Mouse (Mus musculus) CH12.LX (cell line): Measurements from ENCODE around the gene Vwc2l. TPM values are rescaled to one million over a fixed set of nuclear protein-coding genes. Genes with fewer than 3 reads are reported as not detected.

ENCODE experiments used
- DNase-seq: peaks from one replicate; pipeline ENCODE4 v3.0.0-alpha.2; 2013; ENCODE audit errors: extremely low read depth
- H3K27ac ChIP-seq: 2 replicates; pipeline ENCODE4 v1.5.1; 2012; ENCODE audit warnings: low read depth, mild to moderate bottlenecking, control low read depth, moderate library complexity; ENCODE audit not compliant: insufficient read depth
- H3K27me3 ChIP-seq: replicated peaks from 2 replicates; pipeline ENCODE3; 2012; ENCODE audit warnings: inconsistent platforms
- H3K36me3 ChIP-seq, 2 experiments: replicated peaks in 1 of 2; 2 replicates each; pipeline versions ENCODE3 to v1.6.1; 2012; ENCODE audit warnings: inconsistent platforms in 1 of 2, low read length in 1 of 2, mild to moderate bottlenecking in 1 of 2, mixed read lengths in 1 of 2, moderate library complexity in 1 of 2; ENCODE audit not compliant: control insufficient read depth in 1 of 2, insufficient read depth in 1 of 2
- H3K4me1 ChIP-seq, 2 experiments: 2 replicates each; pipeline ENCODE4 v1.6.1; 2012; ENCODE audit warnings: inconsistent platforms in 1 of 2, moderate library complexity in 1 of 2; ENCODE audit not compliant: insufficient read depth in 2 of 2, control insufficient read depth in 1 of 2
- H3K4me2 ChIP-seq: 2 replicates; pipeline ENCODE4 v1.6.1; 2012; ENCODE audit warnings: low read depth, mild to moderate bottlenecking, control low read depth; ENCODE audit not compliant: poor library complexity, insufficient read depth, severe bottlenecking
- H3K4me3 ChIP-seq, 3 experiments: fragments of 150-350 bp in 1 of 3; sonication (generic) in 1 of 3; replicated peaks in 1 of 3; 2 replicates each; pipeline versions ENCODE3 to v1.5.1; 2011 to 2012; ENCODE audit warnings: low read depth in 2 of 3, low read length in 2 of 3, mild to moderate bottlenecking in 2 of 3, moderate library complexity in 2 of 3, control low read depth in 1 of 3, improper control_type of control experiment in 1 of 3, inconsistent platforms in 1 of 3, mixed read lengths in 1 of 3; ENCODE audit not compliant: poor library complexity in 1 of 3
- H3K79me2 ChIP-seq: replicated peaks from 2 replicates; pipeline ENCODE4 v1.6.1; 2012; ENCODE audit warnings: mild to moderate bottlenecking, moderate library complexity; ENCODE audit not compliant: control insufficient read depth, poor library complexity, insufficient read depth, severe bottlenecking; ENCODE audit errors: extremely low read depth
- H3K9ac ChIP-seq: 2 replicates; pipeline ENCODE4 v1.6.1; 2012; ENCODE audit warnings: low read depth, mild to moderate bottlenecking, control low read depth, moderate library complexity; ENCODE audit not compliant: insufficient read depth
- H3K9me3 ChIP-seq: replicated peaks from 2 replicates; pipeline ENCODE3; 2012; ENCODE audit warnings: low read length, inconsistent platforms, mixed read lengths
- CTCF ChIP-seq, 2 experiments: IDR thresholded peaks in 1 of 2; conservative IDR thresholded peaks in 1 of 2; 2 replicates each; pipeline ENCODE4 v1.5.1; 2011 to 2012; ENCODE audit warnings: low read depth in 2 of 2, low read length in 2 of 2, improper control_type of control experiment in 1 of 2, inconsistent platforms in 1 of 2, mild to moderate bottlenecking in 1 of 2, moderate library complexity in 1 of 2
- EP300 ChIP-seq: IDR thresholded peaks from 2 replicates; pipeline ENCODE4 v1.6.1; 2011; ENCODE audit warnings: low read length, improper control_type of control experiment
- HCFC1 ChIP-seq: IDR thresholded peaks from 2 replicates; pipeline ENCODE4 v1.6.1; 2012; ENCODE audit warnings: low read depth, mild to moderate bottlenecking, inconsistent platforms, low read length, improper control_type of control experiment
- JUN ChIP-seq: IDR thresholded peaks from 2 replicates; pipeline ENCODE4 v1.6.1; 2011; ENCODE audit warnings: low read depth, mild to moderate bottlenecking, low read length, improper control_type of control experiment, moderate library complexity; ENCODE audit not compliant: insufficient read depth
- MAX ChIP-seq: IDR thresholded peaks from 2 replicates; pipeline ENCODE4 v1.6.1; 2011; ENCODE audit warnings: low read length, improper control_type of control experiment
- MYC ChIP-seq: IDR thresholded peaks from 2 replicates; pipeline ENCODE4 v1.6.1; 2011; ENCODE audit warnings: low read depth, mild to moderate bottlenecking, improper control_type of control experiment, low read length
- NELFE ChIP-seq: IDR thresholded peaks from 2 replicates; pipeline ENCODE4 v1.6.1; 2011; ENCODE audit warnings: low read depth, low read length, improper control_type of control experiment
- PAX5 ChIP-seq: IDR thresholded peaks from 2 replicates; pipeline ENCODE4 v1.6.1; 2012; ENCODE audit warnings: low read length, inconsistent platforms, mixed read lengths
- POLR2A ChIP-seq: IDR thresholded peaks from 2 replicates; pipeline ENCODE4 v1.6.1; 2011; ENCODE audit warnings: low read depth, mild to moderate bottlenecking, improper control_type of control experiment, low read length
- RAD21 ChIP-seq: IDR thresholded peaks from 2 replicates; pipeline ENCODE4 v1.6.1; 2011; ENCODE audit warnings: low read depth, mild to moderate bottlenecking, low read length, improper control_type of control experiment, moderate library complexity
- RCOR1 ChIP-seq: conservative IDR thresholded peaks from 2 replicates; pipeline ENCODE4 v1.6.1; 2012; ENCODE audit warnings: low read depth, mild to moderate bottlenecking, inconsistent platforms, low read length, improper control_type of control experiment
- SIN3A ChIP-seq: IDR thresholded peaks from 2 replicates; pipeline ENCODE4 v1.6.1; 2012; ENCODE audit warnings: low read length, improper control_type of control experiment, inconsistent platforms
- SMC3 ChIP-seq: IDR thresholded peaks from 2 replicates; pipeline ENCODE4 v1.6.1; 2011; ENCODE audit warnings: low read depth, low read length, improper control_type of control experiment
- TBP ChIP-seq: conservative IDR thresholded peaks from 2 replicates; pipeline ENCODE4 v1.6.1; 2011; ENCODE audit warnings: low read depth, low read length, improper control_type of control experiment
- USF2 ChIP-seq: conservative IDR thresholded peaks from 2 replicates; pipeline ENCODE4 v1.6.1; 2011; ENCODE audit warnings: low read depth, low read length, improper control_type of control experiment
- ZC3H11A ChIP-seq: IDR thresholded peaks from 2 replicates; pipeline ENCODE4 v1.6.1; 2012; ENCODE audit warnings: low read depth, mild to moderate bottlenecking, inconsistent platforms, low read length, improper control_type of control experiment
- dilution Hi-C: fragments of 300-500 bp; cut with MboI; formaldehyde crosslinking; loops from 2 replicates; pipeline ENCODE4 v1.14.3; 2020; ENCODE audit warnings: low sequenced_read_pairs; ENCODE audit not compliant: extremely low pct_unique_long_range_greater_than_20kb, extremely low pct_ligation_motif_present
- in situ Hi-C: fragments of 300-500 bp; cut with MboI; formaldehyde crosslinking; loops from 3 replicates; pipeline ENCODE4 v1.14.3; 2019; ENCODE audit warnings: low sequenced_read_pairs, low pct_ligation_motif_present, low pct_unique_long_range_greater_than_20kb, mixed read lengths
- polyA plus RNA-seq: library from polyadenylated mRNA; unstranded; fragments of >175 nt; gene quantifications from 2 replicates; pipeline ENCODE4 v1.2.1, GENCODE M21; 2012; ENCODE audit warnings: low read depth; ENCODE audit not compliant: insufficient read length
- total RNA-seq, 2 experiments: library from RNA; depleted of rRNA; stranded (reverse); fragments of 300-350 nt in 1 of 2; fragments of >200 nt in 1 of 2; gene quantifications; 2 replicates each; pipeline ENCODE4 v1.2.3; 2012 to 2014

Vwc2l gene
- total and polyA plus RNA-seq, 3 experiments: not detected

DNA sequence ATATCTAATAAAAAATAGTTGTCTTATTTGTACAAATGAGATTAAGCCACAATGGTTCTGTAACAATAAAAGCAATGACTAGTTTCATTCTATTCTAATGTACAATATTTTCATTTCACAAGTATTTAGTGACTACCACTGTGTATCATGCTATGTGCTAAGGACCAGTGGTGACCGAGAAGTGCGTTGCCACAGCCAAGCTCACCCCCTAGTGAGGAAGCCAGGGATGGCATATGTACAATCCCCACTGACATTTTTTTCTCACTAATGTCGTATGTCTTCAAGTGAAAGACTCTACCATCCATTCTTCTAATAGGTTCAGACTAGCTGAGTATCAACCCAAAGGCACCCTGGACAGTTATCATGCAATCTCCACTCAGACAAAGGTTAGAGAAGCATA lies 107.7 kb downstream of the Vwc2l start:
- Histone ChIP-seq H3K27me3 (no peaks in the 10 kb centered on the region), H3K79me2 (no peaks in the 10 kb centered on the region), H3K27ac (no peak overlapping the region), H3K9ac (no peak overlapping the region), H3K9me3 (no peaks in the 10 kb centered on the region), H3K4me3 (no peak overlapping the region), H3K4me2 (no peak overlapping the region), H3K36me3 (no peaks in the 10 kb centered on the region), H3K4me1 (no peaks in the 10 kb centered on the region; a peak in 1 of 4 replicates)
- TF ChIP-seq PAX5 (no peak), SIN3A (no peak), RAD21 (peak; percentile 59), SMC3 (peak; percentile 47), CTCF (conservative IDR thresholded peaks at IDR 0.05 in 1 of 2, IDR thresholded peaks at IDR 0.05 in 1 of 2; ENCODE audit: low read depth in 2 of 2, low read length in 2 of 2) (peak; percentile 27 to 60; a peak in 3 of 4 replicates)
- in situ Hi-C loops (no loop called here), dilution Hi-C loops (no loop called here)
- peak; percentile 11 for DNase-seq

GRCm38 (mm10) chr1:70842222-70842621 lies 116.7 kb downstream of the Vwc2l start:
- no peak for DNase-seq
- TF ChIP-seq MAX (no peak), RCOR1 (no peak), MYC (no peak), ZC3H11A (no peak), PAX5 (no peak), HCFC1 (no peak), TBP (no peak), USF2 (no peak), NELFE (no peak)
- in situ Hi-C loops: no loop called here
- Histone ChIP-seq H3K36me3 (no peaks in the 10 kb centered on the region), H3K9ac (no peak overlapping the region), H3K27ac (no peak overlapping the region), H3K4me1 (no peaks in the 10 kb centered on the region; a peak in 1 of 4 replicates), H3K79me2 (no peaks in the 10 kb centered on the region), H3K4me3 (no peak overlapping the region), H3K27me3 (no peaks in the 10 kb centered on the region), H3K9me3 (no peaks in the 10 kb centered on the region), H3K4me2 (no peak overlapping the region)
- dilution Hi-C loops: no loop called here

DNA sequence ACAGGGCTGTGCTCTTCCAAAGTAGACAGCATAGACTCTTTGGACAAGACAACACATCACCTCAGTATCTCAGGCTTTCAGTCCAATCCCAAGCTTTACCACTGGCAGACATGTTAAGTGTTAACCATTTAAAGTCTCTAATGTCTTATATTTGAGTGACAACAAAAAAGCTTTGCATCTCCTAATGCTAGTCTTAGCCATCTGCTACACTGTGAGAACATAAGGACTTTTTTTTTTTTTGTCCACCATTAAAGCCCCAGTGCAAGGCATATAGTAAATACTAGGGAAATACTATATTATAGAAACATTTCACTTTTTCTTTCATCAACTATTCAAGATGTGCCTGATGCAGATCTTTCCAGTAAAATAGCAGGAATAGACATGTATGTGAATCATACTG lies 119.8 kb downstream of the Vwc2l start:
- in situ Hi-C loops: no loop called here

More for the DNA sequence above, 119.8 kb downstream of the Vwc2l start:
- no peak overlapping the region for H3K4me2 ChIP-seq
- no peak overlapping the region for H3K4me3 ChIP-seq
- H3K9ac ChIP-seq: no peak overlapping the region
- dilution Hi-C loops: no loop called here
- no peaks in the 10 kb centered on the region for H3K27me3 ChIP-seq
- DNase-seq: no peak
- H3K79me2 ChIP-seq: no peaks in the 10 kb centered on the region
- H3K4me1 ChIP-seq: no peaks in the 10 kb centered on the region
- H3K36me3 ChIP-seq: no peaks in the 10 kb centered on the region
- no peak overlapping the region for H3K27ac ChIP-seq
- TF ChIP-seq JUN (no peak), POLR2A (no peak), RAD21 (no peak), EP300 (no peak)
- H3K9me3 ChIP-seq: no peaks in the 10 kb centered on the region
